Mouse (Mus musculus) gastrocnemius, postnatal 36 days (tissue): ENCODE results near the gene Sgcg. TPM values are rescaled to one million over a fixed set of nuclear protein-coding genes. Genes with fewer than 3 reads are reported as not detected.

Experiments used
- DNase-seq, 2 experiments: peaks; one replicate each; pipeline ENCODE4 v3.0.0; 2022
- intact Hi-C: fragments of 180-260 bp; cut with DNase I; formaldehyde crosslinking; loops from one replicate; pipeline ENCODE4 v1.15.1; 2025
- total RNA-seq, 2 experiments: library from RNA; stranded (reverse); gene quantifications; 2 replicates each; pipeline ENCODE4 v1.2.3; 2021

Sgcg gene
- total RNA-seq, 2 experiments from 2014 or later: 107 to 128 TPM

GRCm38 (mm10) chr14:61237101-61237654, 21.1 kb downstream of the Sgcg start:
- no peak for DNase-seq
- intact Hi-C loops: no loop called here

GRCm38 (mm10) chr14:61235846-61236474, 22.3 kb downstream of the Sgcg start:
- DNase-seq: no peak
- intact Hi-C loops: no loop called here

DNA sequence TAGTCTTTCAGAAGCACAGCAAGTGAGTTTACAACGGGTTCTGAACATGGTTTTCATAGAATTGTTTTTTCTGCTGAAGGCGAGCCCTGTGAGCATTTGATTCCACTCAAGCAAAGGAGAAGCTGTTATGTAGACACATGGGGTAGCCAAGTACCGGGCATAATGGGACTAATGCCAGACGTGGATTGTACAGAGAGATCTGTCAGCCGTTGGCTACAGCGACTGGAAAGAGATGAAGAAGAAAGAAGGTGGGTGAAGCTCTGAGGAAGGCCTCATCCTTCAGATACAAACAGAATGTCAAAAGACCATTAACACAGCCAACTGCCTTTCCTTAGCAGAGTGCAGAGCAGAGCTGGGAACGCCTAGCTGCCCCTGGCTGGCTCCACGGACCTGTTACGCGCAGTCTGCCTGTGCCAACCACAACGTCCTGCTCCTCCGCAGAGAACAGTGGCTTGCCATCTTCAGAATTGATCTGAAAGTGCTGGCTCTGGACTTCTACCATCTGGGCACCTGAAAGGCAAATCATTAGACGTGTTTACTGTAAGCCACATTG, 26.2 kb downstream of the Sgcg start:
- no peak for DNase-seq
- intact Hi-C loops: no loop called here

GRCm38 (mm10) chr14:61230179-61230578, 28.1 kb downstream of the Sgcg start:
- intact Hi-C loops: no loop called here
- DNase-seq: no peak

DNA sequence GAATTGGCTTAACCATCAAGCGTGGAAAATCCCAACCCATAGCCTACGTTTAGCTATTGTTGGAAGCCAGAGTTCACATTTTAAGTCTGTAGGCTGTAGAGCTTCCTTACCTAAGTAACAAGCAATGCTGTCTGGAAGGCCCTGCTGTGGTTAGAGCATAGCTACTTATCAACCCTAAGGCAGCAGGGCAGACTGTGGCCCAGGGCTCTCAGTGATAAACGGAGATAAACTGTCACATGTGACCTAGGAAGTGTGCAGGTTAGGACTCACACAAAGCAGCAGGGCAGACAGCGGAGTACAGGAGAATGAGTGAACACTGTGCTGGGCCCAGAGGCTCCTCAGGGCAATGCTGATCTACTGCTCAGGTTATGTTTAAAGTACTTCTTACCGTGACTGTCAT, 28.5 kb downstream of the Sgcg start:
- no peak for DNase-seq
- intact Hi-C loops: no loop called here

- intact Hi-C loops: no loop called here
- DNase-seq: no peak
These were observed 32.1 kb downstream of the Sgcg start for GRCm38 (mm10) chr14:61226151-61226550.

DNA sequence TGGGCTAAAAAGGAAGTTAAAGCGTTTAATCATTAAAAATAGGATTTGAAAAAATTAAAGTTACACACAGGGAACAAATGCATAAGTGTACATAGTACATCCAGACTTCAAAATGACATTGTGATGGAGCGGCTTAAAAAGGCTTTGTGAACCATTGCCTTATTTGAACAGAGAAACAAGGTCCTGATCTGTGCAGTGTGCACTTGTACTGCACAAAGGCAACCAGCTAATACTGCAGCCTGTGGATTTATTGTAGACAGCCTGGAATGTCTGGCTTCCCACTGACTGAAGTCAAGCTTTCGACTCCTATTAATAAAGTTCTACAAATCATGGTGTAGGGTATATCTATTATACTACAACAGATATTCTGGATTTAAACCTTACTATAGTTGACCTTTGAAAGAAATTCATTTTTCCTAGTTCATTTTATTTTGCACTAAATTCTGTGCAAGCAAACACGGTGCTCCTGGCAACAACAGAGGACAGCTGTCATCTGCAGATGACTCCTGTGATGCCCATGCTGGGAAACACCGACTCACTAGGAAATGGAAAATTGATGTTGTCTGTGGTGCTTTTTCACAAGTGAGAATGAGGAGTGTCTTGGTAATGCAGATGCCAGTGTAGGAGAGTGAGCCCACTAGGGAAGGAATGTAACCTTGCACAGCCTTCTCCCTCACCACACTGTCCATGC, 33.8 kb downstream of the Sgcg start:
- no peak for DNase-seq
- intact Hi-C loops: no loop called here

DNA sequence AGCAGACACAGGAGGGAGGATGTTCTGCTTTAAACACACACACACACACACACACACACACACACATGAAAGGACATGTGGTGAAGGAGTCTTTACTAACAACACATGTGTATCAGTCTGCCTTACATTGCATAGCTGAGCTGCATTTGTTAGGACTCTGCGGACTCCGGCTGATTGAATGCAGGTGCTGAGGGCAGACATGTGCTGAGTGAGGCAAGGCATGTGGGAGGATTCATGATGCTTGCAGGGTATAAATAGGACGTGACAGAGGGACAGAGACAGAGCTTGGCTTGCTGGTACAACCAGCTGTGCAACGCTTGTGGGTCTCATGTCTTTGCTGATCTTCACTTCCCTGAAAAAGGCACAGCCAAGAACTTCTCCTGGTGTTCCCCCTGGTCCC, 34.5 kb downstream of the Sgcg start:
- intact Hi-C loops: no loop called here
- DNase-seq: no peak

- no peak for DNase-seq
- intact Hi-C loops: no loop called here
These were observed 35.8 kb downstream of the Sgcg start for GRCm38 (mm10) chr14:61222506-61222905.

DNA sequence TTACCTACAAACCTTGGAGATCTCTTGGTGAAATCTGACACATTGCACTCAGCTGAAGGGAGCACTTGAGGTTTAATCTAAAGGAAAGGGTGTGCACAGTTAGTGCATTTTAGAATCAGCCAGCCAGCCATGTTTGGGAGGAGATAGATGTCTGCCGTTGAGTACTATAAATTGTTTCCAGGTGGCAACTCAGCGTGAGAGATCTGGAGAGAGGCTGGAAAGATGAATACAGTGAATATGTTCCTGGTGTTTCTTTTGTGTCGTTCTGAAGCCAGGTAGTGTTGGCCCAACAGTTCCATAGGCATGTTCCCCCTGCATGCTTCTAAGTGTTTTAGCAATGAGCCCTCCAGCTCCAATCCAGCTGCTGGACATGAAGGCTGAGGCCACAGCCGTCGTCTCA, 37.1 kb downstream of the Sgcg start:
- intact Hi-C loops: no loop called here
- DNase-seq: no peak

- DNase-seq: no peak
- intact Hi-C loops: no loop called here
These were observed 46.5 kb downstream of the Sgcg start for GRCm38 (mm10) chr14:61211754-61212153.

GRCm38 (mm10) chr14:61210111-61210510, 48.2 kb downstream of the Sgcg start:
- DNase-seq: no peak
- intact Hi-C loops: no loop called here

DNA sequence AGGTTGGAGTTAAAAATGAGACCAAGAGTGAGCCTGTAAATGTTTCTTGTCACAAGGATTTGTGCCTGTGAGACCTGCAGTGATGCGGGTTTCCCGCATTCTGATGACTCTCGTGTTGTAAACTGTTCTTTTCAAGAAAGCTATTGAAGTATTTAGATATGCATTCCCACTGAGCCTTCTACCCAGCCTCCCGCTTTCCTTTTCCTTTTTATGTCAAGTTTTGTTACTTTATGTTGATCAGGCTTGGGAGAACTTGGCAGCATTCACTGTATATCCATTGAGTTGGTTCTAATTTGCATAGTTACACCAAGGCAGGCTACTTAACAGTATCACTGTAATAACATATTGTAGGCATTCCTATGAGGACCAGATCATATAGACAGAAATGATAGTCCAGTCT, 63.9 kb downstream of the Sgcg start:
- no peak for DNase-seq
- intact Hi-C loops: no loop called here

DNA sequence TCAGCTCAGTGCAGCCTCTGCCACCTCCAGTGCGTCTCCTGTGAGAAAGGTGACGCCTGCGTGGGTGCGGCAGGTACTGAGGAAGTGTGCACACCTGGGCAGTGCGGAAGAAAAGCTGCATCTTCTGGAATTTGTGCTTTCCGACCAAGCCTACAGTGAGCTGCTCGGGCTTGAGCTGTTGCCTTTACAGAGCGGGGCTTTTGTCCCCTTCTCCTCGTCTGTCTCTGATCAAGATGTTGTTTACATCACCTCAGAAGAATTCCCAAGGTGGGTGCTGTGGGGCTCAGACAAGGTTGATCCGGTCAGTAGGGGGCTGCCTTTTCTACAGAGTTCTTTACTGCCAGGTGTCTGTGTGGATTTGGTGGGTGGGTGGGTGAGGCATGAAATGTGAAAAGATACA, 66.0 kb downstream of the Sgcg start:
- no peak for DNase-seq

GRCm38 (mm10) chr14:61191904-61192303, 66.4 kb downstream of the Sgcg start:
- no peak for DNase-seq
- intact Hi-C loops: no loop called here

More for the DNA sequence above, 66.0 kb downstream of the Sgcg start:
- intact Hi-C loops: no loop called here

GRCm38 (mm10) chr14:61173229-61173628, 85.1 kb downstream of the Sgcg start:
- peak in 1 of 2 experiments; percentile 17 for DNase-seq
- intact Hi-C loops: no loop called here

DNA sequence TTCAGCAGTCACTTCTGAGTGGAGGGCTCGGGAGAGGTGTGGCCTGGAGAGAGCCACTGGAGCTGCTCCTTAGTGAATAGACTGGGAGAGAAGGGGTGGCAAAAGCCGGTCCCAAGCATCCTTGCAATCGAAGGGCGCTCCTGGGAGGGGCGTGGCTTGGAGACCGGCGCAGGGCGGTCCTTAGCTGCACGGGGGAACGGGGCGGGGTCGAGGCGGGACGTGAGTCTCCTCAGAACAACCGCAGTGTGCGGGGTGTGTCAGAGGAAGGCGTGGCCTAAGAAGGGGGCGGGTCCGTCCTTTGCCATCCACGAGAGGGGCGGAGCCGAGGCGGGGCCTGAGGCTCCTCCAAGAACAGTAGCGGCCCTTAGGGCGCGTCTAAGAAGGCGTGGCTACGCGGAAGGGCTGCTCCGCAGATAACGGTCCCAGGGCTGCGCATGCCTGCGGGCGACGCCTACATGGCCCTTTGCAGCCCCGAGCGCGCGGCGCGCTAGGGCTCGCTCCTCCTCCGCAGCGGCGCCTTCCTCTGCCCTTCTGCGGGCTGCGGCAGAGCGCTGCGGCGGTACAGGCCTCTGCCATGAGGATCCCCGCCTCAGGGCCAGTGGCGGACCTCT, 85.6 kb downstream of the Sgcg start:
- intact Hi-C loops: no loop called here
- peak; percentile 99 for DNase-seq

DNA sequence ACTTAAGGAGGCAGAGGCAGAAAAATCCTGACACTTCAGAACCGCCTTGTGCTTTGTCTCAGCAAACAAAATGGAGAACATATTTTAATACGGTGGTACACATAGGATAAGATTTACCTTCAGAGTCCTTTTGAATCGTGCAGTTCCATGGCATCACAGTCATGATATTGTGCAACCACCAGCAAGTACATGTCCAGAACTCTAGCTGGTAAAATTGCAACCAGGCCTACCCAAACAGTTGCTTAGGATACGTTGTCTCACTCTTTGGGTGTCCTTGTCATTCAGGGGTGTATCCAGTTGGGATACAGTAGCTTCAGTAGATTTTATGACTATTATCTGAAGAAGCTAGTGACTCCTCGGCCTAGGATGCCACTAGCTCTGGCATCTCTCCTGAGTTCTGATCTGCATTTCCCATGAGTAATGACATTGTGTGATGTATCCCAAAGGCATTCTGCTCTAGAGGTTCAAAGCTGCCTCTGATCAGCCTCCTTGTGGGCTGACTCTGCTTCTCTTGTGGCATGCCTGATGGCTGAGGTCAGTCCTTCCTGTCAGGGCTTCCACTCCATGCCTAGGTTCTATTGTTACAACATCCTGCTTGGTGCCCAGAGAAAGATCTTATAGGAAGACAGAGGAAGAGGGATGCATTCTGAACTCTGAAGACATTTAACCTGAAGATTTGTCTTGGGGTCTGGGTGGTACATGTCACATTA, 86.9 kb downstream of the Sgcg start:
- no peak for DNase-seq
- intact Hi-C loops: no loop called here
